Mouse (Mus musculus) adrenal gland, postnatal 4 days (tissue): Measurements from ENCODE around the gene Rab7. TPM values are rescaled to one million over a fixed set of nuclear protein-coding genes. Genes with fewer than 3 reads are reported as not detected.
"Not testable (repeated sequence)": the region's sequence is repeated elsewhere in the genome, so short reads cannot be mapped to it uniquely, and the experiment has no call there.

Source experiments
- DNase-seq, 2 experiments: peaks; one replicate each; pipeline ENCODE4 v3.0.0; 2021 to 2022; ENCODE audit warnings: low spot score in 2 of 2, mixed read lengths in 2 of 2
- total RNA-seq, 2 experiments: library from RNA; stranded (reverse); gene quantifications; 2 replicates each; pipeline ENCODE4 v1.2.3; 2021

Gene Rab7
- total RNA-seq, 2 experiments from 2014 or later: 263 to 269 TPM

- DNase-seq: not testable (repeated sequence)
These were observed 40.3 kb downstream of the Rab7 start for GRCm38 (mm10) chr6:88004773-88005172.

- DNase-seq: no peak
These were observed 41.6 kb downstream of the Rab7 start for GRCm38 (mm10) chr6:88003439-88003838.

- DNase-seq: no peak
These were observed 46.7 kb downstream of the Rab7 start for GRCm38 (mm10) chr6:87998358-87998757.

GRCm38 (mm10) chr6:87997706-87998265 lies 47.3 kb downstream of the Rab7 start:
- DNase-seq: peak; percentile 40 to 58

GRCm38 (mm10) chr6:87996606-87997005 lies 48.5 kb downstream of the Rab7 start:
- DNase-seq: no peak

DNA sequence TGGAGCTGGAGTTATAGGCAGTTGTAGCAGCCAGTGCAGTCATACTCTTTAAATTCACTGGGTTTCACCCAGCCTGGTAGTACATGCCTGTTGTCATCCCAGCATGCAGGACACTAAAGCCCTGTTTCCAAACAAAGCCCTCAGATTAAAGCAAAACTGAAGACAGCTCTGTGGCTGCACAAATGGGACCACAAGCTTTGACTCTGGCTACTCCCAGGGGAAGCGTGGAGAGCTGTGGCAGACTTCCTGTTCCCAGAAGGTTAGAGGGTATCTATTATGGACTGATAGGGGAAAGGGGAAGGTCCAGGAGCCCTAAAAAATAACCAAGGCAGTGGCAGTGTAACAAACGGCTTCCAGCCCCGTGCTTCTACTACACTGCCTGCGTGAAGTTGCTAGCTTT lies 49.6 kb downstream of the Rab7 start:
- no peak for DNase-seq

GRCm38 (mm10) chr6:87993790-87994571 lies 51.1 kb downstream of the Rab7 start:
- no peak for DNase-seq

DNA sequence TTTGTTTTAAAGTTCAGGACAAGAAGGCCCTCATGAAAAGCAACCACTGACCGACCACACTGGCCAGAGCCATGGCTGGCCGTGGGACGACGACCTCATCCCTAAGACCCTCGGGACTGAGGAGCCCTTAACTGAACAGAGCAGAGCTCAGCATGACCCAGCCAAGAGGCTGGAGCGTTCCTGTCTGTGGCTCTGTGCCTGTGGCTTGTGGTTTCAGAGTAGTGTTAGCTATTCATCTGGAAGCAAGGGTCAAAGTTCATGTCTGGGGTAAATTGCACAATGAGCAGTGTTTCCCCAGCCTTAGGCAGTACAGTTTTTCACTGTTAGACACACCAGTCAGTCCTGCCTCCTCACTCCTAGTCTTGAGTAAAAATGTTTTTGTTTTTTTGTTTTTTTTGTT lies 52.3 kb downstream of the Rab7 start:
- DNase-seq: no peak

DNA sequence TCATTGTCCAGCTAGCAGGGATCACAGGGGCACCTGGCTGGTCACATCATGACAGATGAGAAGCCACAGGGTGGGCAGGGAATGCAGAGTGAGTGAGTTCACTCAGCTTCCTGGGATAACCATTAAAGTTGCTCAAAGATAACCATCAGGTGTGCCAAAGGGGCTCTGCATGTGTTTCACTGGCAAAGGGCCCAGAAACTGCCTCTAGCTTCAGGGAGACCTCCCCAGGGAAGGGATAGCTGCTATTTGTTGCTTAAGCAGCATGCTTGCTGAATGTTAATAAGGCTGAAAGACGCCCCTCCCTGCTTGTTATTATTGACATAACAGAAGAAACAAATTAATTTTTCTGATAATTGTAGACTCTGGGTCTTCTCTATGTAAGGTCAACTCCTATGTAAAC lies 53.2 kb downstream of the Rab7 start:
- no peak for DNase-seq

DNA sequence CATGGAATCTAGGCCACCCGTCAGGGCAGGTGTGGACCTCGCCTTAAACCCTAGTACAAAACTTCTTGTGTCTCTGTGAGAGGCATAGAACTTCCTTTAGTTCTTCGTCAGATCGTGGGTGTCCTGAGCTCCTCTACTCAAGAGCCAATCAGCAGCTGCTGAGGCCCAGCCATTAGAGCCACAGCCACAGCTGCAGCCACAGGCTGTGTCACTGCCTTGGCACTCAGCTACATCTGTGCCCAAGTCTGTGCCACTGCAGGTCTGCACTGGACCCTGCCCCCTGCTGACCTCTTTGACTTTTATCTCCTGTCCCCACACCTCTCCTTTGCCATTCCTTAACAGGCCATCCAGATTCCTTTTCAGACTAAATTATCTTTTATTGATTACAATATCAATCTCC lies 53.9 kb downstream of the Rab7 start:
- no peak for DNase-seq

DNA sequence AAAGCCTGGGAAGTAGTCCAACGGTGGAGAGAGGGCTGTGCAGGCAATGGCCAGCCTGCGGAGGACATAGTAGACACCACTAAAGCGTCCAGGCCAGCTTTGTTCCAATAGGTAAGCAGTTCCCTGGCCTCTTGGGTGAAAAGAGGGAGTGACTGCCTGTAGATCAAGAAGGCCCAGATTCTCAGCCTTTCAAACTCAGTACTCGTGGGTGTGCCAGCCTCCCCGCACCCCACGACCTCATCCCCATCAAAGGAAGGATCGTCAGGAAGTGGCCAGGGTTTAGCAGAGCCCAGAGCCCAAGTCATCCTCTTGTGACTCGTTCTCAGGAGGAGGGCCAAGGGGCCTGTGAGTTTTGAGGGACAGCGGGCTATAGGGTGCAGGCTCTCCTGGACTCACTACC lies 62.6 kb downstream of the Rab7 start:
- no peak for DNase-seq

- DNase-seq: peak; percentile 48 to 67
These were observed 63.4 kb downstream of the Rab7 start, which contains the start of gene H1fx for GRCm38 (mm10) chr6:87981547-87982256. H1fx (minus strand) TSS chr6:87981637.

GRCm38 (mm10) chr6:87981030-87981485 lies 64.0 kb downstream of the Rab7 start:
- no peak for DNase-seq

- DNase-seq: peak; percentile 69 to 78
These were observed 64.6 kb downstream of the Rab7 start for GRCm38 (mm10) chr6:87980374-87981029.

GRCm38 (mm10) chr6:87979728-87980127 lies 65.3 kb downstream of the Rab7 start:
- no peak for DNase-seq

DNA sequence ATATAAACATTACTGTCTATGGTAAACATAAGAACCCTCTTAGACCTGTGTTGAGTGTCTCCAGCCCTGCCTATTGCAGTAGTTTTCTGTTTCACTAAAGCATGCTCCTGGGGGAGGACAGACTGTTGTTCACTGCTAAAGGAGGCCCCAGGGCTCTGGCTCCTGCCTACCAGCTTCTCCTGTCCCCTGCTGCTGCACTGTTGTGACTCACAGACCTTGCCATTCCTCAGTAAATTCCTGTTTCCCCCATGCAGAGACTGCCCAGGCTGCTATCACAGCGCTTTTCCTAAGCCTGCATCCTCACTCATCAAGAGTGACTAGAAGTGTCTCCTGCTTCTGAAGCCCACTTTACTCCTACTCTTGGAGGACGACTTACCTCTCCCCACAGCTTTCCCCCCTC lies 75.0 kb downstream of the Rab7 start:
- DNase-seq: no peak

- not testable (repeated sequence) for DNase-seq
These were observed 82.6 kb downstream of the Rab7 start for GRCm38 (mm10) chr6:87962457-87962856.
